Mouse (Mus musculus) ovary, postnatal 10 days (tissue): Measurements from ENCODE around the gene Ly6c2.
"Not testable (repeated sequence)": the region's sequence is repeated elsewhere in the genome, so short reads cannot be mapped to it uniquely, and the experiment has no call there.

Source experiments
- DNase-seq: peaks from one replicate; pipeline ENCODE4 v3.0.0; 2022; ENCODE audit warnings: low spot score

Gene Ly6c2

DNA sequence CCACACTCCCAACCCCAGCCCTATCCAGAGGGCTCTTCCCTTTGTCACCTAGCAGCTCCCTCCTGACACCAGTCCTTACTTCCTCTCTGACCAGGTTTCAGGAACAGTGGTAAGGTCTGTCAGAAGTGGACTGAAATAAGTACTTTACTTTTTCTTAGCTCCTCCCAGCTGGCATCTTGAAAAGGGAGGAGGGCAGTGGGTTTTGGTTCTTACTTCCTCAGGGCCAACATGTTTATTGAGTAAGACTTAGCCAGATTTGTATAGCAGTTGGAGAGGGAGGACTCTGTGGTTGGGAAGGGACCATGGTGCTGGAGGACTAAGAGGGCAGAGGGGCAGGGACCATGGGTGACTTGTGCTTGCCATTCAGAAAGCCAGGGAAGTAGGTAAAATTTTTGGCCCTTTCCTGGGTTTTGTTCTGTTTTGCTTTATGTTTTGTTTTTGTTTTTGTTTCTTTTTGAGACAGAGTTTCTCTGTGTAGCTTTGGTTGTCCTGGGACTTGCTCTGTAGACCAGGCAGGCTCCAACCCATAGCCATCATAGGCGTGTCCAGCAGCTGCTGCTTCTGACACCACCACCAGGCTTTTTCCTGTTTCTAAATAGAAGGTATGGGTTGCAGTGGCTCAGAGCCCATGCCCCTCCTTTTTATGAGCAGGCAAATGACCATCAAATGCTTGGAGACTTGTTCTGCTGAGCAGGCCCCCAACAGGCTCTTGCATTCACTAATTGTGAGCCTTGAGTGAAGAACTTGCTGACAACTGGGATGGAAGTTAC, at the start of gene Ly6c2:
Gene Ly6c2 (minus strand): TSS at position 110 of the 770 bp plus-strand sequence.
- DNase-seq: not testable (repeated sequence)

DNA sequence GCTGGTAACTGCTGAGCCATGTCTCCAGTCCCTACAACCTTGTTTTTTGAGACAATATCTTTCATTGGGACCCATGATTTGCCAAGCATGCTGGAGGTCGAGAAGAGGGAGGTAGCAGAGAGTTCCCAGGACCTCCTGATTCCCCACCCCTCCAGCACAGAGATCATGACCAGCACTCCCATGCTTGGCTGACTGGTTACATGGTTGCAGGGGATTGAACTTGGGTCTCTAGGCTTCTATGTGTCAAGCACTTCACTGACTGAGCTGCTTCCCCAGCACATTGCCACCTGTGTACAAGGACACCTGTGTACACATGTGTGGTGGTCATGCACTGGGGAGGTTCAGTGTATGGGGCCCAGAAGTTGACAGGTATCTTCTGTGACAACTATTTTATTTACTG, 45.9 kb upstream of the Ly6c2 start:
- no peak for DNase-seq

GRCm38 (mm10) chr15:75154940-75155339, 43.2 kb upstream of the Ly6c2 start, which contains the start of gene Ly6g:
TSS of gene Ly6g (plus strand) at chr15:75155240.
- DNase-seq: no peak

DNA sequence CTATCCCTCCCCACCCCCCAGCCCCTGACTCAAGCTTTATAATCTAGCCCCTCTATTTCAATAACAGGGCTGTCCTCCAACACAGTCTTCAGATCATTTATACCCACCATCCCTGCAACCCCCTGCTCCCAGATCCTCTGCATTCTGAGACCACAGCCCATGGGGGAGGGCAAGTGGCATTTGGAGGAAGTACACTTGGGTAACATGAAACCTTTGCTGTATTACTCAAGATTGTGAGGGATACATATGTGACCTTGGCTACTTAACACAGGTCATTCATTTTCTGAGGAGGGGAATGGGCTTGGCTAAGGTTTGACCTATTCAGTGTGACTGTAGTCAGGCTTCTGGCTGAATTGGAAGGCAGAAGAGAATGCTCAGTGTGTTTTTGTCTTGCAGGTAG, 41.3 kb upstream of the Ly6c2 start:
- DNase-seq: no peak

GRCm38 (mm10) chr15:75143735-75144134, 32.0 kb upstream of the Ly6c2 start:
- no peak for DNase-seq

- not testable (repeated sequence) for DNase-seq
These were observed 30.1 kb upstream of the Ly6c2 start for GRCm38 (mm10) chr15:75141812-75142360.

DNA sequence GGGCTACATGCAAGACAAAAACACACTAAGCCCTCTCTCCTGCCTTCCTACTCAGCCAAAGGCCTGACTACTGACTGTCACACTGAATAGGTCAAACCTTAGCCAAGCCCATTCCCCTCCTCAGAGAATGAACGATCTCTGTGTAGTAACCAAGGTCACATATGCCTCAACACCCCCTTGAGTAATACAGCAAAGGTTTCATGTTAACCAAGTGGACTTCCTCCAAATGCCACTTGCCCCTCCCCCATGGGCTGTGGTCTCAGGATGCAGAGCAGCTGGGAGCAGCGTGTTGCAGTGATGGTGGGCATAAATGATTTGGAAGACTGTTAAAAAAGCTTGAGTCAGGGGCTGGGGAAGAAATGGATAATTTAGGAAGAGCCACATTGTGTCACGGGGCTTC, 26.0 kb upstream of the Ly6c2 start:
- not testable (repeated sequence) for DNase-seq

DNA sequence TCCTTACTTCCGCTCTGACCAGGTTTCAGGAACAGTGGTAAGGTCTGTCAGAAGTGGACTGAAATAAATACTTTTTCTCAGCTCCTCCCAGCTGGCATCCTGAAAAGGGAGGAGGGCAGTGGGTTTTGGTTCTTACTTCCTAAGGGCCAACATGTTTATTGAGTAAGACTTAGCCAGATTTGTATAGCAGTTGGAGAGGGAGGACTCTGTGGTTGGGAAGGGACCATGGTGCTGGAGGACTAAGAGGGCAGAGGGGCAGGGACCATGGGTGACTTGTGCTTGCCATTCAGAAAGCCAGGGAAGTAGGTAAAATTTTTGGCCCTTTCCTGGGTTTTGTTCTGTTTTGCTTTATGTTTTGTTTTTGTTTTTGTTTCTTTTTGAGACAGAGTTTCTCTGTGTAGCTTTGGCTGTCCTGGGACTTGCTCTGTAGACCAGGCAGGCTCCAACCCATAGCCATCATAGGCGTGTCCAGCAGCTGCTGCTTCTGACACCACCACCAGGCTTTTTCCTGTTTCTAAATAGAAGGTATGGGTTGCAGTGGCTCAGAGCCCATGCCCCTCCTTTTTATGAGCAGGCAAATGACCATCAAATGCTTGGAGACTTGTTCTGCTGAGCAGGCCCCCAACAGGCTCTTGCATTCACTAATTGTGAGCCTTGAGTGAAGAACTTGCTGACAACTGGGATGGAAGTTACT, 23.5 kb upstream of the Ly6c2 start:
- not testable (repeated sequence) for DNase-seq

DNA sequence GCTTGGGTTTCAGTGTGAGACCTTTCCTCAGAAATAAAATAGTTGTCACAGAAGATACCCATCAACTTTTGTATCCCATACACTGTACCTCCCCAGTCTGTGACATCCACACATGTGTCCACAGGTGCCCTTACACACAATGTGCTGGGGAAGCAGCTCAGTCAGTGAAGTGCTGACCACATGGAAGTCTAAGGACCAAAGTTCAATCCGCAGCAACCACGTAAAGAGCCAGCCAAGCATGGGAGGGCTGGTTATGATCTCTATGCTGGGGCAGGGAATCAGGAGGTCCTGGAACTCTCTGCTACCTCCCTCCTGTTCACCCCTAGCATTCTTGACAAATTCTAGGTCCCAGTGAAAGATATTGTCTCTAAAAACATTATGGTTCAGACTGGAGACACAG, 20.6 kb upstream of the Ly6c2 start:
- DNase-seq: not testable (repeated sequence)

DNA sequence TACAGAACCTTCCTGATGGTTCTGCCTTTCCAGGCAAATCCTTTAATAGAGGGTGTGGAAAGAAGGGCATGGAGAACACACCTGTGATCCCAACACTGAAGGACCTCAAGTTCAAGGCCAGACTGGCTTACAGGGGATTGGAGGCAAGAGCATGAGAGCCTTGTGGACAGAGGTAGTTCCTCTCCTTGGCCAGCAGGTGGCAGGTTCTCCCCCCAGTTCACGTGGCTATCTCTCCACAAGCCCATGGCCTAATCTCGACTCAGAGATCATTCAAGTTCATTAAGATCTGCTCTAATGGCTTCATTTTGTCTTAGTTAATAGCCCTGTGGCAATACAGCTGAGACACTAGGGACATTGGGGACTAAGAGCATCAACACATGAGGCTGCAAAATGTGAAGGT, 8.3 kb upstream of the Ly6c2 start:
- no peak for DNase-seq

DNA sequence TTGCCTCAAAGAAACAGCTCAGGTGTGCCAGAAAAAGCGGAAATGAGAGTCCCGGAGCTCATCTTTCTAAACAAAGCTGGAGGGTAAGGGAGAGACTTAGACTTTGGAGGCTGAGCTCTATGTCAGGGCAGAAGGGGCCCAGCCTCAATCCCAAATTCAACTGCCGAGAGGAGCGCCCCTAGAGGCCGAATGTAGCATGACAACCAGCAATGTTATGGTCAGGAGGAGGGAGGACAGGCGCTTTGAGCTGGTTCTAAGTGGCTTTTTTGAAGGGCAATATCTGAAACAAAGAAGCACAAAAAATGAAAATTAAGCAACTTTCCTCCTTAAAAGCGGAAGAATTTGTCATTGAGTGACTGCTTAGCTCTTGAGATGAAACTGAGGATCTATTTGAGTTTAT, 7.0 kb upstream of the Ly6c2 start:
- peak; percentile 5 for DNase-seq

GRCm38 (mm10) chr15:75117481-75117880, 5.7 kb upstream of the Ly6c2 start:
- not testable (repeated sequence) for DNase-seq

GRCm38 (mm10) chr15:75116525-75116924, 4.8 kb upstream of the Ly6c2 start:
- DNase-seq: no peak

DNA sequence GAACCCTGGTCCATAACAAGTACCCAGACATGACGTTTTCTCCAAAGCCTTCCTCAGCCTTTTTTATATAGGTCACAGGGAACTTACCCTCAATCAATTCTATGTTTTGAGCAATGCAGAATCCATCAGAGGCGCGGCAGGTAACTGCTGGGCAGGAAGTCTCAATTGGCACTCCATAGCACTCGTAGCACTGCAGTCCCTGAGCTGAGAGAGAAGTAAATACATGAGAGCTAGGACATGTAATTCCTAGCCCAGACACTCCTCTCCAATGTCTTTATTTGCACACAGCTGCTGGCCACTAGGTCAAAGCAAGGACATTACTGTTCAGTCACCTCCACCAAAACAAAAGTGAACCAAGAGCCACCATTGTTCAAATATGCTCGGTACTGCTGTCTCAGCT, 1.3 kb downstream of the Ly6c2 start:
- DNase-seq: not testable (repeated sequence)

DNA sequence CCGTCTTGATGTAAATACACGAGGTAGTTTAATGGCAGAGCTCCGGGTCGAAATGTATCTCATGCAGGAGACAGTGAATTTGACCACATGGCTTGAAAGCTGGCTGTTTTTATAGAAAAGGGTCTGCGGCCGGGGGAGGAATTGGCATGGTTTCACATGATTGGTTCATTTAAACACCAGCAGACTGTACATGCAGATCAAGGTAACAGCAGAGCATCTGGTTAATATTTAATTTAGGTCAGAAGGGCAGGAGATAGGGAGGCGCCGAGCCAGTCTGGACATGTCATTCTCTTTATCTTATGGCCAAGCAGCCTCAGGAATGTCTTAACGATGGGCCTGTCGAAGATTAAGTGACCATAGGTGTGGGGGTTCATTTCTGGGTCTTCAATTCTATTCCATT, 12.5 kb downstream of the Ly6c2 start:
- no peak for DNase-seq

DNA sequence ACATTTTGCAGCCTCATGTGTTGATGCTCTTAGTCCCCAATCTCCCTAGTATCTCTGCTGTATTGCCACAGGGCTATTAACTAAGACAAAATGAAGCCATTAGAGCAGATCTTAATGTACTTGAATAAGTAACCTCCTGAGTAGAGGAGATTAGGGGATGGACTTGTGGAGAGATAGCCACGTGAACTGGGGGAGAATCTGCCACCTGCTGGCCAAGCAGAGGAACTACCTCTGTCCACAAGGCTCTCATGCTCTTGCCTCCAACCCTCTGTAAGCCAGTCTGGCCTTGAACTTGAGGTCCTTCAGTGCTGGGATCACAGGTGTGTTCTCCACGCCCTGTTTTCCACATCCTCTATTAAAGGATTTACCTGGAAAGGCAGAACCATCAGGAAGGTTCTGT, 23.7 kb downstream of the Ly6c2 start:
- DNase-seq: not testable (repeated sequence)

DNA sequence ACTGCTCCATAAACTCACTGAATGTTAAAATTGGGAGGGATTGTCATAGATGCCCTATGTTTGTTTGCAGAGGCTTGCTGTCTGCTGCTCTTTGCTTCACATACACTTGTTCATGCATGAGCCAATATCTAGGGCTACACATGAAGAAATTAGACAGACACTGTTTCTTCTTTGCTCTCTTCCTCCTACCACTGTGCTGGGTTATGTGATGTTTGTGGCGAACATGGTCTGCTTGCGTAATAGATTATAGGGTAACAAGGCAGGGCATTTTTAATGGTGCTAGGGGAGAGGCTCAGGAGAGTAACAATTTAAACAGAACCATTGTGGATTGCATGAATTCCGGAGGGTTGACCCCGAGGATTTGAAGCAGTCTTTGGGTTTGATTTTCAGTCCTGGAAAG, 41.8 kb downstream of the Ly6c2 start:
- DNase-seq: no peak

GRCm38 (mm10) chr15:75062030-75062574, 49.7 kb downstream of the Ly6c2 start:
- DNase-seq: peak; percentile 33

DNA sequence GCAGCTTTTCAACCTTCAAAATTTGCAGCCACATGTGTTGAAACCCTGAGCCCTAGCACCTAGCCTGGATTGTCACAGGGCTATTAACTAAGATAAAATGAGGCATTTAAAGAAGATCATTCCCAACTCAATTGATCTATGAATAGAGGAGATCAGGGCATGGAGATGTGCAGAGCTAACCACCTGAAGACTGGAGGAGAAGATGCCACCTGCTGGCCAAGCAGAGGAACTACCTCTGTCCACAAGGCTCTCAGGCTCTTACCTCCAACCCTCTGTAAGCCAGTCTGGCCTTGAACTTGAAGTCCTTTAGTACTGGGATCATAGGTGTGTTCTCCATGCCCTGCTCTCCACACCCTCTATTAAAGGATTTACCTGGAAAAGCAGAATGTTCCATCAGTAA, 51.3 kb downstream of the Ly6c2 start:
- DNase-seq: no peak
